Mouse (Mus musculus): ENCODE data around the gene Nectin2.

Nectin2 gene

DNA sequence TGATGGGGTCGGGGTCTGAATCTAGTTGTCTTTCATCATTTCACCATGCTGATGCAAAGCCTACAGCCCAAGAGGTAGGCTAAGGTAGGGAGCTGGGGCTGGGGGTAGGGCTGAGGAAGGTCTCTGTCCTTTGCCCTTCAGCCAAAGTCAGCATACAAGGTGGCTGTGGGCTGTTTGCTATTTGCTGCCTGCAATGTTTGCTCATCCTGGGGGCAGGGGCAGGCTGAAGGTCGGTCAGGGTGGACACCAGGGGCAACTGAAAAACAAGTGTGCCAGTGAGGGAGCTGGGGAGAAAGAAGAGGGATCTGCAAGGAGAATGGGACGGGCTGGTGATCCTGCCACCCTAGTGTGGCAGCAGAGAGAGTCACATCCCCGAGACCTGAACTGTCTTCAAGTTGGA, 64.9 kb downstream of the Nectin2 start:
- peak in 1 of 2 experiments; percentile 35 for DNase-seq

DNA sequence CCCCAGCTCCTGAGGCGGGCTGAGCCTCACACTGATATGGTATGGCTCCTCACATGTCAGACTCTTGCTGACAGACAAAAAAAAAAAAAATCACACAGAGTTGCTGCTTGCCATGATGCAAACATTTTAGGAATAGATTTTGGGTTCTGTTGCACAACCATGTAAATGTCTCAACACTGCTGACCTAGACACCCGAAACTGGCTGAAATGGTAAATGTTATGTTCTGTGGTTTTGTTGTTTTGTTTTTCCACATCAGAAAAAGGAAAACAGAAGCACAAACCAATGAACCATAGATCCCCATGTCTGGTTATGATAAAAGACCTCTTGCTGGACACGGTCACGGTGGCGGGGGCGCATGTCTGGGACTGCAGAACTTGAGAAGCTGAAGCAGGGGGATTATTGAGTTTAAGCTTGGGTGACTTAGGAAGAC, 66.5 kb downstream of the Nectin2 start:
- DNase-seq: no peak

DNA sequence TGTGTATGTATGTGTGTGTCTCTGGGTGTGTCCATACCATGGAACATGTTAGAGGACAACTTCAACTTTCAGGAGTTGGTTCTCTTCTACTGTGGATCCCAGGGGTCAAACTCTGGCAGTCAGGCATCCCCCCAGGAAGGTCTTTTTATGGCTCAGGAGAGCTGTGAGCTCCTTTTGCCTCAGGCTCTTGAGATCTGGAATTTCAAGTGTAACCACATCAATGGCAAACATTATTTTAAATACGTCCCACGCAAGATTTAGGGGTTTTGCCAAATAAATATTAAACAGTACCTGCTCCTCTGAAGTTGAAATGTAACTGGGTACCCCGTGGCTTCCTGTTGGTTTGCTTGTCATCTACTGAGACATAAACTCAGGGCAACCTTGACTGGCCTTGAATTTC, 67.3 kb downstream of the Nectin2 start:
- no peak for DNase-seq

DNA sequence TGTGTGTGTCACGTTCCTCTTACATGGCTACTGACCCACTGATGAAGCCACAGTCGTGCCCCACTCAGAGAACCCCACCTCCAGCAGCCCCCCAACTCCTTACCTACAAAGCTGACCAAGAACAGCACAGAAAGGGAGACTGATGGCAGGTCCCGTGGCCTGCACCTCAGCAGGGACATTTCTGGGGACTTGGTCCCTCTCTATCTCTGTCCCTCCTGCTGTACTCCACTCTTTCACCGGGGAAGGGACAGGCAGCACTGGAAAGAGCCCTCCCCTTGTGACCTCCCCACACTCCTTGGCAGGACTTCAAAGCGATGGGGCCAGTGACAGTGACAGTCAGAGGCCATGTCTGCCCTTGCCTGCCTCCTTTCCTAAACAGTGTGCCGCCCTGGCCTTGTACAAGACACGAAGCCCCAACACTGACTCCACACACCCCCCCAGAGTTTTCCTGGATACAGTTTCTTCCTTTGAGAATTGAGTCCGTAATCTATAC, 69.0 kb downstream of the Nectin2 start, which contains the start of the genes Gm44805 and Apoc4:
Gene Gm44805, minus strand, starts transcription at position 222 of the 493 bp plus-strand sequence.
Gene Apoc4, minus strand, starts transcription at position 278 of the 493 bp plus-strand sequence.
- no peak for DNase-seq

DNA sequence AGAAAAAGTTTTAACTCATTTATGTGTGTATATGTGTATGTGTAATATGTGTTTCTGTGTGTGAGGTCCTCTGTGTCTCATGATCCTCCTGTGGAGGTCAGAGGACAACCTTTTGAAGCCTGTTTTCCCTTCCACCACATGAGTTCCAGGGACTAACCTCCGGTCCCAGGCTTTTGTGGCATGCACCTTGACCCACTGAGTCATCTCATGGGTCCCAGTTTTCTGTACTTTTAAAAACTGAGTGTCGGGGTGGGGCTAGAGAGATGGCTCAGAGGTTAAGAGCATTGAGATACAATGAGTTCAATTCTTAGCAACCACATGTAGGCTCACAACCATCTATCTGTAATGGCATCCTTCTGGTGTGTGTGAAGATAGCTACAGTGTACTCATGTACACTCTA, 69.6 kb downstream of the Nectin2 start:
- no peak for DNase-seq

DNA sequence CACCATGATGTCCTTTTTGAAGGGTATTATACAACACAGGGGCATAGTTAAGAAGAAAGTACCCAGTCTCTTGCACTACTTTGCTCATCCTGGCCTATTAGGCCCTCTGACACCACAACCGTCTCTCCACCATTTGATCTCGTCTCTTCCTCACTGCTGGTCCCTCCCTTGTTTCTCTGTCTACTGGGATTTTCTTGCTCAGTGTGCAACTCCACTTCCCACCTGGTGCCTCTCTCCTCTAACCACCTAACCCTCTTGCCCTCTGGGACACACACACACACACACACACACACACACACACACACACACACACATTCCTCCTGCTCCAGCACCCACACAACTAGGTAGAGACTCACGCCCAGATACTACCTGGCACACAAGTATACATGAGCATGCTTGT, 71.4 kb downstream of the Nectin2 start:
- no peak for DNase-seq

DNA sequence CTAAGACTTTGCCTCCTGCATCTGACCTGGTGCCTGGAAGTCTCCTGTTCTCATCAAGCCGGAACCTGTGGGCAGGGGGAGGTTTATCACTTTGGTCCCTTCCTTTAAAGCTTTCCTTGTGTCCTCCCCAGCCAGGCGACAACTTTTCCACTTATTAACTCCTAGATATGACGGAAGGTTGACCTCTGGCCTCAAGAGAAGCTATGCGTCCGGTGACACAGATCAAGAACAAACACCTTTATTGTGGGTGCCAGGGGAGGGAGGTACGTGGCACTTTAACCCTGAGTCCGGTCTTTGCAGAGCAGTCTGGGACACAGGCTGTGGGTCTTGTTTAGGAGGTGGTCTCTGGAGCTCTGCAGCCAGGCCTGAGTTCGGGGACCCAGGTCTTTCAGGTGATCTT, 72.4 kb downstream of the Nectin2 start, which contains the start of gene Apoc2:
Gene Apoc2, minus strand, starts transcription at position 70 of the 400 bp plus-strand sequence.
- peak in 1 of 2 experiments; percentile 30 for DNase-seq

DNA sequence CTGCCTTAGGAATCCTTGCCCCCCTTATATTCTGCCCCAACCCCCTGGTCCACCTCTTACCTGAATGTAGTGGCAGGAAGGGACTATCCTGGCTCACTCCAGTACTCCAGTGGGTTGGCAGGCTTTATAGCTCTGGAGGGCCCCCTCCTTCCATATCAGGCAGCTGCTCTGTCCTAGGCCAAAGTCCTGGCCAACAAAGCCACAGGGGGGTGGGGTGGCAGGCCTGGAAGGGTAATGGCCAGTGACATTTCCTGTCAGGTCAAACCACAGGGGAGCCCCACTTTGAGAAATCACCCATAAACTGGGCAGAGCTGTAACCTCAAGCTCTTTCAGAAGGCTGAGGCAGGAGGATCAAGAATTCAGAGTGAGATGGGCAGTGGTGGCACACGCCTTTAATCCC, 73.6 kb downstream of the Nectin2 start:
- DNase-seq: peak in 1 of 2 experiments; percentile 30

DNA sequence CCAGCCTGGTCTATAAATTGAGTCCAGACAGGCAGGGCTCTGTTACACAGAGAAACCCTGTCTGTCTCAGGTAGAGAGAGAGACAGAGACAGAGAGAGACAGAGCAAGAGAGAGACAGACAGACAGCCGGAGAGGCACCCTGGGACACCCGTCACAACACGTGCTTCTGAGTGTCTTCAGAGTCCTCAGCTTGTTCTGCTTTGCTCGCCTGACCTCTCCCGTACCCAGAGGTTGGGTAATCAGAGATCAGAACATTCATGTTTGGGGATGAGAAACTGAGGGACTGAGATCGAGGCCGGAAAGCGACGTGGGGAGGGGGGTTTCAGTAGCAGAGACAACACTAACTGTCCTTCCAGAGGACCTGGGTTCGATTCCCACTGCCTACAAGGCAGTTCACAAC, 74.5 kb downstream of the Nectin2 start:
- DNase-seq: no peak

DNA sequence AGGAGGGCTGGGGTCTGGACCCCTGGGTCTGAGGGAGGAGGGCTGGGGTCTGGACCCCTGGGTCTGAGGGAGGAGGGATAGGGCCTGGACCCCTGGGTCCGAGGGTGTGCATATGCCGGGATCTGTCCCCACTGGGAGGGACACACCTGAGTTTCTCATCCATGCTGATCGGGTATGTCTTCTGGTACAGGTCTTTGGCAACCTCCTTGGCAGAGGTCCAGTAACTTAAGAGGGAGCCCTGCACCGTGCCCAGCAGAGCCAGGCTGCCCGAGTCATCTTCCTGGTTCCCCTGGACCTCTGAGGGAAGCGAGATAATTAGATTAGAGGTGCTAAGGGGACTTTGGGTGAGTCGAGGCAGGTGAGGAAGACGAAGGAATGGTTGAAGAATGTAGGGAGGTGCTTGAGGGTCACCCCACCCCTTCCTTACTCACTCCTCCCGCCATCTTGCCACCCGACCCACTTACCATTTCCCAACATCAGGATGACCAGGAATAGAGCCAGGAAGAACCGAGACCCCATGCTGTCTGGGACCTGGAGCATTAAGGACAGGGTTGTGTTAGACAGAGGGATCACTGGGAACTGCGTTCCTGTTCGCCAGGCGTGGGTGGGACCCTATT, 77.1 kb downstream of the Nectin2 start:
- DNase-seq: no peak

DNA sequence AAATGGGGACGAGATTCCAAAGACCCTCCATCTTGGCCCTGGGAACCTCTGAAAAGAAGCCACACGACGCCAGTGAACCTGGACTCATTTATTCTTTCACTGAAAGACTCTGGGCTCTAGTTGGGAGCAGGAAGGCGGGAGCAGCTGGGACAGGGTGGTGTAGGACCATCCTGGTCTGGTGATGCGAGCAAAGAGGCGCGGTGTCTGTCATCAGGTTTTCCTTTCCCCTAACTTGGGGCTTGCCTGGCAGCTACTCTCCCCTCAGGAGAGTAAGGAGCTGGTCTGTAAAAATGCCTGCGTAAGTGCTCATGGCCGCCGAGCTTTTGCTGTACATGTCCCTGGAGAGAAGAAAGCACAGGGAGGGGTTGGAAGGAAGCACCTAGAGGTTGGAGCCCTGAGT, 78.8 kb downstream of the Nectin2 start:
- no peak for DNase-seq

DNA sequence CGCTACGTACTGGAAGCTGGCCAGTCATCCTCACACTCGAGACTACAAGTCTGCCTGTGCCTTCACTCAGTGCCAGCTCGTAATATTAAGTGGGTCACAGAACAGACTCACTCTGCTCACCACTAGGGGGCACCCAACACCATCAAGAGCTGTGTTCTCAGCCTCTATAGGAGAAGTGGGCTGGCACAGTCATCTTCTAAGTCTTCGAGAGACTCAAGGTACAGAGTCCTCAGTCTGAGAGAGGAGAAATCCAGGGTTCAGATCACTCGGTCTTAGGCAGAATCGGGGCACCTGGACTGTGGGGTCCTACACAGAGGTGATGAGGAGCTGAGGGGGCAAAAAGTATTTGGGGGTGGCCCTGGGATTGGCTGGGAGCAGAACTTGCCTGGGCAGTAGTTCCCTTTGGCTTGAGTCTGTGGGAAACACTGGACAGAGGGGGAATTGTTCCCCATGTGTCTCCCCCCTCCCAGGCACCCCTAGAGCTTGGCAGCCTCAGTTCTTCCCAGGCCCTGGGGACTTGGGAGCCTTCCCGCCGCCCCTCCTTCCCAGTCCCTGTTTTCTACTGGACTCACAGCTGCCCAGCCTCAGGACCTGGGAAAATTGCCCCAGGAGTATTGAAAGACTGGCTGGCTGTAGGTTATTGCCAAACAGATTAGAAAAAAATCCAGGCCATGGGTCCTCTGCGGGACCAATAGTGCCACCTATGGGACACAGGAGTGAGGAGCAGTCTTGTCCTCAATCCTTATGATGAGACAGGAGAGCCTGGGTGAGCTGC, 81.1 kb downstream of the Nectin2 start:
- DNase-seq: peak; percentile 96 to 98

DNA sequence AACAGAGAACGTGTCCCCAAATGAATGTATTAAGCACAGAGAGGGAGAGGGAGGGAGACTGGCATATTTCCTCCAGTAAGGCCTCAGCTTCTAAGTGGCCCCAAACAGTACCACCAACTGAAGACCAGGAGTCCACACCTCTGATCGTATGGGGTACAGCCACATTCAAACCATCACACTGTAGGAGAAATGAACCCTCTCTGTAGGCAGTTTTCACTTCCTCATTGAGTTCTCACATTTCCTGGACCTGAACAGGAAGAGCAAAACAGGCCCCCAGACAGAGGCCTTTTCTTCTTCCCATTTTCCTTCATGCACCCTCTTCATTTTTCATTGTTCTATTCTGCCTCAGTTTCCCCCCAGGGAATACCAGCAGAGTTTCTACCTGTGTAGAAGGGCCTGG, 82.8 kb downstream of the Nectin2 start:
- no peak for DNase-seq

DNA sequence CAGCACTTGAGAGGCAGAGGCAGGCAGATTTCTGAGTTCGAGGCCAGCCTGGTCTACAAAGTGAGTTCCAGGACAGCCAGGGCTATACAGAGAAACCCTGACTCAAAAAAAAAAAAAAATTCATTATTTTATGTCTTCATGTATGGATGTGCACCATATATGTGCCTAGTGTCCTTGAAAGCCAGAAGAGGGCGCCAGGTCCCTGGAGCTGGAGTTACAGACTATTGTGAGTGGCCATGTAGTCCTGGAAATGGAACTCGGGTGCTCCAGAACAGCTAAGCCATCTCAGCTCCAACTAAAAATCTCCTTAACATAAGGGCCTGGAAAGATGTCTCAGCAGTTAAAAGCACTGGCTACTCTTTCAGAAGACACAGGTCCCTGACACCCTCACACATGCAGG, 83.5 kb downstream of the Nectin2 start:
- DNase-seq: peak in 1 of 2 experiments; percentile 45
